Mouse (Mus musculus) forebrain, embryonic 16.5 days (tissue): ENCODE data around the gene Cds2. TPM values are rescaled to one million over a fixed set of nuclear protein-coding genes. Genes with fewer than 3 reads are reported as not detected.

ENCODE experiments used
- ATAC-seq: fragments of 200-750 bp; cut with Nextera tagmentation; 2 replicates; pipeline ENCODE4 v1.8.0; 2017; ENCODE audit warnings: mild to moderate bottlenecking, moderate library complexity
- H3K27ac ChIP-seq: fragments of 300-500 bp; sonication (generic); 2 replicates; pipeline ENCODE4 v1.5.1; 2014; ENCODE audit warnings: low read length, control low read depth
- H3K27me3 ChIP-seq: fragments of 300-500 bp; sonication (generic); replicated peaks from 2 replicates; pipeline ENCODE4 v1.6.1; 2014; ENCODE audit warnings: low read length; ENCODE audit not compliant: control insufficient read depth, insufficient read depth
- H3K36me3 ChIP-seq: fragments of 300-500 bp; sonication (generic); 2 replicates; pipeline ENCODE4 v1.6.1; 2014; ENCODE audit not compliant: control insufficient read depth, insufficient read depth
- H3K4me1 ChIP-seq: fragments of 300-500 bp; sonication (generic); replicated peaks from 2 replicates; pipeline ENCODE4 v1.6.1; 2014; ENCODE audit warnings: low read length; ENCODE audit not compliant: control insufficient read depth, insufficient read depth
- H3K4me2 ChIP-seq: fragments of 300-500 bp; sonication (generic); 2 replicates; pipeline ENCODE4 v1.6.1; 2014; ENCODE audit warnings: mild to moderate bottlenecking, low read length, control low read depth
- H3K4me3 ChIP-seq: fragments of 300-500 bp; sonication (generic); replicated peaks from 2 replicates; pipeline ENCODE4 v1.5.1; 2014; ENCODE audit warnings: mild to moderate bottlenecking, low read length, control low read depth
- H3K9ac ChIP-seq: fragments of 300-500 bp; sonication (generic); replicated peaks from 2 replicates; pipeline ENCODE4 v1.6.1; 2014; ENCODE audit warnings: low read depth, low read length, control low read depth
- H3K9me3 ChIP-seq: fragments of 300-500 bp; sonication (generic); 2 replicates; pipeline ENCODE4 v1.6.1; 2016; ENCODE audit warnings: low read length; ENCODE audit not compliant: control insufficient read depth
- WGBS: fragments of 180-500 bp; shearing (Covaris S2); extraction: QIAGEN DNeasy Blood & Tissue Kit; methylation state at CpG from one replicate; pipeline ENCODE4 v1.1.7; 2014; 5-methylcytosine and 5-hydroxymethylcytosine counted together
- polyA plus RNA-seq: library from polyadenylated mRNA; unstranded; fragments of >200 nt; fragmentation: Nextera tagmentation; extraction: Ambion mirVana; gene quantifications from 2 replicates; pipeline ENCODE4 v1.2.1, GENCODE M21; 2015

Gene Cds2
- polyA plus RNA-seq, 1 experiment from 2014 or later: 27.9 TPM

- WGBS: 94% methylated on average over 3 of the region's 3 CpGs
- H3K4me1 ChIP-seq: peaks cover 10% of the 10 kb centered on the region
Observed at GRCm38 (mm10) chr2:132243370-132243769, 19.6 kb upstream of the Cds2 start.

GRCm38 (mm10) chr2:132247539-132248313 lies 15.2 kb upstream of the Cds2 start, which contains the start of gene Tmem230:
Tmem230 (minus strand) TSS chr2:132247807.
- no peaks in the 10 kb centered on the region for H3K9me3 ChIP-seq
- peak within 1 kb of the TSS; percentile 78 for H3K9ac ChIP-seq
- H3K4me2 ChIP-seq: peak within 1 kb of the TSS; percentile 87
- ATAC-seq: peak; percentile 92
- WGBS: 5% methylated on average over 50 of the region's 50 CpGs
- H3K27me3 ChIP-seq: no peaks in the 10 kb centered on the region
- peaks cover 3% of the 10 kb centered on the region for H3K36me3 ChIP-seq
- peaks cover 29% of the 10 kb centered on the region for H3K4me1 ChIP-seq
- H3K4me3 ChIP-seq: peak within 1 kb of the TSS; percentile 74
- peak within 1 kb of the TSS; percentile 68 for H3K27ac ChIP-seq

More at GRCm38 (mm10) chr2:132243370-132243769, 19.6 kb upstream of the Cds2 start:
- no peak for ATAC-seq
- H3K36me3 ChIP-seq: no peaks in the 10 kb centered on the region
- no peak overlapping the region for H3K4me2 ChIP-seq
- no peaks in the 10 kb centered on the region for H3K27me3 ChIP-seq
- no peaks in the 10 kb centered on the region for H3K9me3 ChIP-seq
- no peak overlapping the region for H3K9ac ChIP-seq
- H3K27ac ChIP-seq: no peak overlapping the region
- no peak overlapping the region for H3K4me3 ChIP-seq

- 9% methylated on average over 8 of the region's 8 CpGs for WGBS
- peaks cover 3% of the 10 kb centered on the region for H3K36me3 ChIP-seq
- peaks cover 28% of the 10 kb centered on the region for H3K4me1 ChIP-seq
- H3K27me3 ChIP-seq: no peaks in the 10 kb centered on the region
- peak overlapping the region; percentile 74 for H3K4me3 ChIP-seq
- H3K4me2 ChIP-seq: peak overlapping the region; percentile 86
- peak overlapping the region; percentile 55 for H3K9ac ChIP-seq
- H3K27ac ChIP-seq: no peak overlapping the region
- no peaks in the 10 kb centered on the region for H3K9me3 ChIP-seq
- no peak for ATAC-seq
Observed at GRCm38 (mm10) chr2:132251911-132252310, 11.0 kb upstream of the Cds2 start.

GRCm38 (mm10) chr2:132252542-132253528 lies 10.1 kb upstream of the Cds2 start, which contains the start of gene Pcna:
Pcna (minus strand) TSS chr2:132253314.
- peak; percentile 99 for ATAC-seq
- Histone ChIP-seq H3K27me3 (no peaks in the 10 kb centered on the region), H3K9ac (peak within 1 kb of the TSS; percentile 55), H3K4me3 (peak within 1 kb of the TSS; percentile 74), H3K27ac (peak within 1 kb of the TSS; percentile 80), H3K4me1 (peaks cover 27% of the 10 kb centered on the region), H3K4me2 (peak within 1 kb of the TSS; percentile 86), H3K36me3 (peaks cover 3% of the 10 kb centered on the region), H3K9me3 (no peaks in the 10 kb centered on the region)
- WGBS: under 1% methylated on average over 78 of the region's 79 CpGs

DNA sequence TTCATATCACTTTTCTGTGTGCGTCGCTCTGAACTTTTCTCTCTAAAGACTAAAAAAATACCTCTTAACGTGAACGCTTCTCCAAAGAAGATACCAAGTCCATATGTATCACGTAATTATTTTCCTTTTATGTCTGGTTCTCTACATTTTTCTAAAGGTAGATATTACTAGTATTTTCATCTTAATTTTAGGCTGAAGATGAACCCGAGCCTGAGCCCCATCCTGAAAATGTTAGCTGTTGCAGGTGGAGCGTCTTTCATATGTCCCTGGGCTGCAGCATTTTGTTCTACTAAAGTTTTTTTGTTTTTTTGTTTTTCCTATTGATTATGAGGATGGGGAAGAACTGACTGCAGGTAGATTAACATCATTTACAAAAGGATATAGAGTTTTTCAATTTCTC lies 9.3 kb upstream of the Cds2 start:
- Histone ChIP-seq H3K9me3 (no peaks in the 10 kb centered on the region), H3K4me1 (peaks cover 19% of the 10 kb centered on the region), H3K4me2 (peak overlapping the region; percentile 55), H3K4me3 (peak overlapping the region; percentile 74), H3K27ac (peak overlapping the region; percentile 80; the same call in 1 of the 2 replicates), H3K36me3 (peaks cover 3% of the 10 kb centered on the region), H3K27me3 (no peaks in the 10 kb centered on the region), H3K9ac (peak overlapping the region; percentile 55)
- WGBS: under 1% methylated on average over 7 of the region's 7 CpGs
- ATAC-seq: no peak

- WGBS: 91% methylated on average over 6 of the region's 6 CpGs
- Histone ChIP-seq H3K27ac (no peak overlapping the region), H3K36me3 (no peaks in the 10 kb centered on the region), H3K27me3 (no peaks in the 10 kb centered on the region), H3K4me3 (no peak overlapping the region), H3K4me2 (no peak overlapping the region), H3K4me1 (0 out of 2 replicates have a peak, but pooled peaks cover 2% of the 10 kb centered on the region), H3K9me3 (no peaks in the 10 kb centered on the region), H3K9ac (no peak overlapping the region)
- ATAC-seq: no peak
Observed at GRCm38 (mm10) chr2:132257350-132258068, 5.4 kb upstream of the Cds2 start.

DNA sequence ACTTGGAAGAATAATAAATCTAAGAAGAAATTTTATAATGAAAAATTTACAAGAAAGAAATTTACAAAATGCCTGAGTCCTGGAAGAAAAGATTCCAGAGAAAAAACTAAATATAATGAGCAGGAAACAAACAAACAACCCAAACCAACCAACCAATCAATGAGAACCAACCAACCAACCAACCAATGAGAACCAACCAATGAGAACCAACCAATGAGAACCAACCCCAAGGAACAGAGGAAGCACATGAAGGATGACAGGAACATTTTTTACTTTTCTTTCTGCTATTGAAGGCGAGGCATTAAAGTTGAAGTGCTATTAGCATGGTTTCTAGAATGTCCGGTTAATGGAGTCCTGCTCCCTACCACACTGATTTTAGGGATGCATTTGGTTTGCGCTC lies 2.3 kb upstream of the Cds2 start:
- Histone ChIP-seq H3K9ac (no peak overlapping the region), H3K27ac (no peak overlapping the region), H3K4me3 (no peak overlapping the region), H3K4me2 (no peak overlapping the region), H3K9me3 (no peaks in the 10 kb centered on the region), H3K36me3 (no peaks in the 10 kb centered on the region), H3K27me3 (no peaks in the 10 kb centered on the region), H3K4me1 (peaks cover 11% of the 10 kb centered on the region)
- no peak for ATAC-seq
- 97% methylated on average over 3 of the region's 3 CpGs for WGBS

- Histone ChIP-seq H3K9ac (no peak overlapping the region), H3K4me2 (no peak overlapping the region), H3K9me3 (no peaks in the 10 kb centered on the region), H3K27ac (no peak overlapping the region), H3K4me3 (no peak overlapping the region), H3K36me3 (no peaks in the 10 kb centered on the region), H3K4me1 (peaks cover 11% of the 10 kb centered on the region), H3K27me3 (no peaks in the 10 kb centered on the region)
- WGBS: 73% methylated on average over 6 of the region's 6 CpGs
- no peak for ATAC-seq
Observed at GRCm38 (mm10) chr2:132262175-132262574, 773 bp upstream of the Cds2 start.
